Mouse (Mus musculus) embryonic facial prominence, embryonic 15.5 days (tissue): ENCODE measurements around the gene Ccdc13. TPM values are rescaled to one million over a fixed set of nuclear protein-coding genes. Genes with fewer than 3 reads are reported as not detected.
A peak's percentile ranks its signal among the peaks of the same experiment; 100 is the strongest.

Source experiments
- ATAC-seq: fragments of 200-750 bp; cut with Nextera tagmentation; 2 replicates; pipeline ENCODE4 v1.8.0; 2017; ENCODE audit warnings: low read depth, moderate TSS enrichment; ENCODE audit not compliant: insufficient number of reproducible peaks, low FRiP score, low TSS enrichment
- H3K27ac ChIP-seq: fragments of 300-500 bp; sonication (generic); replicated peaks from 2 replicates; pipeline ENCODE4 v1.5.1; 2015; ENCODE audit warnings: mild to moderate bottlenecking, inconsistent platforms
- H3K27me3 ChIP-seq: fragments of 300-500 bp; sonication (generic); 2 replicates; pipeline ENCODE4 v1.6.1; 2015; ENCODE audit warnings: inconsistent platforms
- H3K36me3 ChIP-seq: fragments of 300-500 bp; sonication (generic); 2 replicates; pipeline ENCODE4 v1.6.1; 2015; ENCODE audit warnings: mild to moderate bottlenecking, inconsistent platforms
- H3K4me1 ChIP-seq: fragments of 300-500 bp; sonication (generic); 2 replicates; pipeline ENCODE4 v1.6.1; 2015; ENCODE audit warnings: inconsistent platforms
- H3K4me2 ChIP-seq: fragments of 300-500 bp; sonication (generic); replicated peaks from 2 replicates; pipeline ENCODE4 v1.6.1; 2015; ENCODE audit warnings: mild to moderate bottlenecking, inconsistent platforms
- H3K4me3 ChIP-seq: fragments of 300-500 bp; sonication (generic); replicated peaks from 2 replicates; pipeline ENCODE4 v1.5.1; 2015; ENCODE audit warnings: mild to moderate bottlenecking, inconsistent platforms
- H3K9ac ChIP-seq: fragments of 300-500 bp; sonication (generic); 2 replicates; pipeline ENCODE4 v1.6.1; 2015; ENCODE audit warnings: inconsistent platforms
- H3K9me3 ChIP-seq: fragments of 300-500 bp; sonication (generic); replicated peaks from 2 replicates; pipeline ENCODE4 v1.6.1; 2016; ENCODE audit warnings: inconsistent platforms
- WGBS: fragments of 180-500 bp; shearing (Covaris S2); methylation state at CpG from one replicate; pipeline ENCODE4 v1.1.7; 2015; 5-methylcytosine and 5-hydroxymethylcytosine counted together
- polyA plus RNA-seq: library from polyadenylated mRNA; unstranded; fragments of >200 nt; fragmentation: Nextera tagmentation; extraction: Ambion mirVana; gene quantifications from 2 replicates; pipeline ENCODE4 v1.2.1, GENCODE M21; 2015

The Ccdc13 gene
- polyA plus RNA-seq, 1 experiment from 2014 or later = 3.1 TPM

DNA sequence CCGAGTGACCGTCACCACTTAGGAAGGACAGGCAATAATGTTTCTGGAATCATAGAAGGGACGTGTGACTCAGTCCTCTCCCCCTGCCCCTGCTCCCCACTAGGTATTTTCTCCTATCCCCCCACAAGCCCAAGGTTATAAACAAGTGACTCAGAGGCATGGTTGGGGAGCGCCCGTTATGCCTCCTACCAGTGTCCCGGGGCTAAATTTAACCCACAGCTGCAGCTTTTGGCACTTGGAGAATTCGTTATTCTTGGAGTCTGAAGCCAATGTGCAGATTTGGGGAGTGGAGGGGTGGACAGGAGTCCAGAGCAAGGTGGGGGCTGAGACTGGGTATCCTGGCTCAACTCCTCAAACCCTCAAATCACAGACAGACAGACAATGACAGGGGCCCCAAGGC, 62.8 kb downstream of the Ccdc13 start:
- peaks cover 34% of the 10 kb centered on the region for H3K27me3 ChIP-seq
- no peaks in the 10 kb centered on the region for H3K9me3 ChIP-seq
- peaks cover 11% of the 10 kb centered on the region for H3K4me1 ChIP-seq
- WGBS = 65% methylated on average over 7 of the region's 7 CpGs
- H3K36me3 ChIP-seq = no peaks in the 10 kb centered on the region
- ATAC-seq = no peak
- H3K9ac ChIP-seq = no peak overlapping the region
- H3K4me3 ChIP-seq = no peak overlapping the region
- H3K4me2 ChIP-seq = no peak overlapping the region
- no peak overlapping the region for H3K27ac ChIP-seq

GRCm38 (mm10) chr9:121775951-121776350, 63.3 kb downstream of the Ccdc13 start:
- Histone ChIP-seq H3K9ac (no peak overlapping the region), H3K9me3 (no peaks in the 10 kb centered on the region), H3K4me2 (no peak overlapping the region), H3K27me3 (peaks cover 34% of the 10 kb centered on the region), H3K27ac (no peak overlapping the region), H3K4me3 (no peak overlapping the region), H3K36me3 (no peaks in the 10 kb centered on the region), H3K4me1 (peaks cover 11% of the 10 kb centered on the region)
- 79% methylated on average over 10 of the region's 10 CpGs for WGBS
- no peak for ATAC-seq

DNA sequence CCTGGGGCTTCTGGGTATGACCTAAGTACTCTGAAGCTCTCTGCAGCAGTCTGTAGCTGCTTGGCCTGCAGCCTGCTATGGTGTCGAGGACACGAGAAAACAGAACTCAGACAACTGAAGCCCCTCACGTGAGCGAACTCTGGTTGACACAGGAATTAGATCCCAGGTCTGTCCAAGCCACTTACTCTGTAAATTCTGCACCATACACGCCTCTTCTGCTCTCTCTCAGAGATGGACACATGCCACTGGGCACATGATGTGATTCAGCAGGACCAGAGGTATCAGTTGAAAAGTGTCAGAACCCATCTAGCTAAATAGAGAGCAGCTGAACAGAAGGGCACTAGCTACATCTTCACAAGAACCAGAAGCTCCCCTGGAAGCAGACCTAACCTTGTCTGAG, 66.8 kb downstream of the Ccdc13 start:
- H3K9me3 ChIP-seq = no peaks in the 10 kb centered on the region
- WGBS = 62% methylated on average over 5 of the region's 5 CpGs
- ATAC-seq = no peak

DNA sequence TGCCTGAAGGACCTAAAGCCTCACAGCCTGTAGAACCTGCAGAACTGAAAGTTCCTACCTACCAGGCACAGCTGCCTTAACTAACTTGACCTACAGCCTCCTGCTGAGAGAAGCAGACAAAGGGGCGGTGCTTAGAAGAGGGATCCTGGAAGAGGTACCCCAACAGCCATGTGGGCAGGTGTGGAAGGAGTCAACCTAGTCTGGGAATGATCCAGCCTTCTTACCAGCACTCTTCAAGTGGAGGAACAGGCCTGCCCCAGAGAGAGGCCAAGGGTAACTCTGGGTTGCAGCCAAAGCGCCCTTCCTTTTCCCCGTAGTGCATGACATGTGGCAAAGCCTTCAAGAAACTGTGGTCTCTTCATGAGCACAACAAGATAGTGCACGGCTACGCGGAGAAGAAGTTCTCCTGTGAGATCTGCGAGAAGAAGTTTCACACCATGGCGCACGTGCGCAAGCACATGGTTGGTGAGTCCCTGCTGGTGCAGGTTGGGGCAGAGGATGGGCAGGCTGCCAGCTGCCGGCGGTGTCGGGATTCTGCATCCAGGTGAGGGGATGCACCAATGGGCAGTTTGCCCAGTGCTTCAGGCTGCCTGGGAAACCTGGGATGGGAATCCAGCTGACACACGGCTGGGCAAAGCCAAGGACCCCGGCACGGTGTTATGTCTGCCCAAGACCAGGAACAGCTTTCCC, 74.0 kb downstream of the Ccdc13 start:
- peaks cover 55% of the 10 kb centered on the region for H3K4me1 ChIP-seq
- H3K36me3 ChIP-seq = peaks cover 61% of the 10 kb centered on the region
- no peaks in the 10 kb centered on the region for H3K9me3 ChIP-seq
- 81% methylated on average over 16 of the region's 16 CpGs for WGBS
- 0 out of 2 replicates have a peak overlapping the region, but pooled peaks have one; percentile 22 for H3K27ac ChIP-seq
- ATAC-seq = no peak
- no peak overlapping the region for H3K4me2 ChIP-seq
- H3K27me3 ChIP-seq = no peaks in the 10 kb centered on the region
- H3K9ac ChIP-seq = no peak overlapping the region
- no peak overlapping the region for H3K4me3 ChIP-seq

More for the DNA sequence above, 66.8 kb downstream of the Ccdc13 start:
- Histone ChIP-seq H3K9ac (no peak overlapping the region), H3K4me3 (no peak overlapping the region), H3K4me1 (peaks cover 13% of the 10 kb centered on the region), H3K36me3 (peaks cover 9% of the 10 kb centered on the region), H3K27me3 (peaks cover 13% of the 10 kb centered on the region), H3K27ac (no peak overlapping the region), H3K4me2 (no peak overlapping the region)

DNA sequence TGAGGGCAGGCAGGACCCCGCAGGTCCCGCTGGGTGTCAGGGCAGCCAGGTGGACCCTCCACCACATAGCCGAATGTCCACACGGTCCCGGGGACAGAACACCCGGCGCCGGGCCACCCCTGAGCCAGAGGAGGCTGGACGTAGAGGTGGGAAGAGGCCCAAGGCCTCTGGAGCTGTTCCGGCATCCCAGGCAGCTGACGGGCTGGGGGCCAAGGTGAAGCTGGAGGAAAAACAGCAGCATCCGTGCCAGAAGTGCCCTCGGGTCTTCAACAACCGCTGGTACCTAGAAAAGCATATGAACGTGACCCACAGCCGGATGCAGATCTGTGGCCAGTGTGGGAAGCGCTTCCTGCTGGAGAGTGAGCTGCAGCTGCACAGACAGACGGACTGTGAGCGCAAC, 75.5 kb downstream of the Ccdc13 start:
- peaks cover 58% of the 10 kb centered on the region for H3K4me1 ChIP-seq
- H3K27ac ChIP-seq = no peak overlapping the region
- no peak for ATAC-seq
- H3K27me3 ChIP-seq = no peaks in the 10 kb centered on the region
- no peak overlapping the region for H3K9ac ChIP-seq
- H3K4me3 ChIP-seq = no peak overlapping the region
- H3K9me3 ChIP-seq = no peaks in the 10 kb centered on the region
- H3K36me3 ChIP-seq = peaks cover 61% of the 10 kb centered on the region
- WGBS = 86% methylated on average over 19 of the region's 19 CpGs
- no peak overlapping the region for H3K4me2 ChIP-seq

GRCm38 (mm10) chr9:121762761-121763160, 76.5 kb downstream of the Ccdc13 start:
- no peak overlapping the region for H3K4me2 ChIP-seq
- no peaks in the 10 kb centered on the region for H3K27me3 ChIP-seq
- H3K9ac ChIP-seq = no peak overlapping the region
- no peak for ATAC-seq
- peaks cover 62% of the 10 kb centered on the region for H3K4me1 ChIP-seq
- peaks cover 55% of the 10 kb centered on the region for H3K36me3 ChIP-seq
- H3K27ac ChIP-seq = no peak overlapping the region
- H3K4me3 ChIP-seq = no peak overlapping the region
- no peaks in the 10 kb centered on the region for H3K9me3 ChIP-seq
- WGBS = 88% methylated on average over 25 of the region's 25 CpGs

DNA sequence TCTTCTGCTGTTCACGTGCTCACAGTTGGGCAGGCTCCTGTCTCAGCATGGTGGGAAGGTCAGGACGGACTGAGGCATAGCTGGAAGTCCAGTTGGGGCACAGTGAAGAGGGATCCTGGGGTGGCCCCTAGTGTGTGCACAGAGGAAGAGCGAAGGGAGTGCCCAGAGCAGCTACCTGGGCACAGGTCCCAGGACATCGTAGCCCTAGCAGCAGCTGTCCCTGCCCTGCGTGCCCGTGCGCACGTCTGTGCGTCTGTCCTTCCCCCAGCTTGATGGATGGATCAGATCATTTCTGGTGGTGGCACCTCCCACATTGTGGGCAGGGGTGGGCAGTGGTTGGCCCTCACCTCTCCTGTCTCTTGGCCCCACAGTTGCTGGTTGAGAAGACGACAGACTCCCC, 77.0 kb downstream of the Ccdc13 start:
- no peaks in the 10 kb centered on the region for H3K27me3 ChIP-seq
- ATAC-seq = no peak
- no peak overlapping the region for H3K9ac ChIP-seq
- no peak overlapping the region for H3K4me3 ChIP-seq
- H3K4me2 ChIP-seq = no peak overlapping the region
- peaks cover 62% of the 10 kb centered on the region for H3K4me1 ChIP-seq
- no peaks in the 10 kb centered on the region for H3K9me3 ChIP-seq
- peaks cover 50% of the 10 kb centered on the region for H3K36me3 ChIP-seq
- H3K27ac ChIP-seq = no peak overlapping the region
- WGBS = 85% methylated on average over 10 of the region's 10 CpGs

- H3K36me3 ChIP-seq = peaks cover 46% of the 10 kb centered on the region
- H3K4me1 ChIP-seq = peaks cover 66% of the 10 kb centered on the region
- H3K4me3 ChIP-seq = peak overlapping the region; percentile 74
- H3K27ac ChIP-seq = no peak overlapping the region
- H3K27me3 ChIP-seq = no peaks in the 10 kb centered on the region
- H3K4me2 ChIP-seq = 0 out of 2 replicates have a peak overlapping the region, but pooled peaks have one; percentile 85
- WGBS = 51% methylated on average over 8 of the region's 8 CpGs
- ATAC-seq = no peak
- no peaks in the 10 kb centered on the region for H3K9me3 ChIP-seq
- H3K9ac ChIP-seq = no peak overlapping the region
Observed at GRCm38 (mm10) chr9:121761787-121762186, 77.5 kb downstream of the Ccdc13 start.

DNA sequence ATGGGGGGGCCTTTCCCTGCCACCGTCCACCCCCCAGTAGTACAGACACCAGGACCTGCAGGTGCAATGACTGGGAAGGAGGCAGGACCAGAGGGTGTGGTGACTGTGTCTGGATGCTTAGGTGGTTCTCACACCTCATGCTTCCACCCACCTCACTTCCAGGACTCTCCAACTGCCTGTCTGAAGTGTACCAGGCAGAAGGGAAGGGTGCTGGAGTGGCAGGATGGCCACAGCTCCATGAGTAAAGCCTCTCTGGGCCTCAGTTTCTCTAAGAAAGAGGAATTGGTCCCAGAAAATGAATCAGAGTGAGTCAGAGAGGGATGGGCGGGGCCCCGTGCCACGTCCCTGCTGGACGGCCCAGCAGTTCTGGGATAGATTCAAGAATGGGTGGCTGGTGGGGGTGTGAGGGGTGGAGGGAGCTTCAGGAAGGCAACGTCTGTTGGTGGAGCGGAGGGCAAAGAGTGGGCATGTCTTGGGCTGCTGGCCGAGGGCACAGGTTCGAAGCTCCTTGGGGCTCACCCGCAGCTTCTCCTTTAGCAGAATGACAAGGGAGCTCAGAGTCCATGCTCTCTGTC, 78.1 kb downstream of the Ccdc13 start:
- ATAC-seq = no peak
- WGBS = 52% methylated on average over 10 of the region's 10 CpGs
- Histone ChIP-seq H3K36me3 (peaks cover 42% of the 10 kb centered on the region), H3K9me3 (no peaks in the 10 kb centered on the region), H3K27me3 (no peaks in the 10 kb centered on the region), H3K4me2 (peak overlapping the region; percentile 85), H3K27ac (peak overlapping the region; percentile 92), H3K4me1 (peaks cover 68% of the 10 kb centered on the region), H3K9ac (peak overlapping the region; percentile 67; the same call in 1 of the 2 replicates), H3K4me3 (peak overlapping the region; percentile 74)

DNA sequence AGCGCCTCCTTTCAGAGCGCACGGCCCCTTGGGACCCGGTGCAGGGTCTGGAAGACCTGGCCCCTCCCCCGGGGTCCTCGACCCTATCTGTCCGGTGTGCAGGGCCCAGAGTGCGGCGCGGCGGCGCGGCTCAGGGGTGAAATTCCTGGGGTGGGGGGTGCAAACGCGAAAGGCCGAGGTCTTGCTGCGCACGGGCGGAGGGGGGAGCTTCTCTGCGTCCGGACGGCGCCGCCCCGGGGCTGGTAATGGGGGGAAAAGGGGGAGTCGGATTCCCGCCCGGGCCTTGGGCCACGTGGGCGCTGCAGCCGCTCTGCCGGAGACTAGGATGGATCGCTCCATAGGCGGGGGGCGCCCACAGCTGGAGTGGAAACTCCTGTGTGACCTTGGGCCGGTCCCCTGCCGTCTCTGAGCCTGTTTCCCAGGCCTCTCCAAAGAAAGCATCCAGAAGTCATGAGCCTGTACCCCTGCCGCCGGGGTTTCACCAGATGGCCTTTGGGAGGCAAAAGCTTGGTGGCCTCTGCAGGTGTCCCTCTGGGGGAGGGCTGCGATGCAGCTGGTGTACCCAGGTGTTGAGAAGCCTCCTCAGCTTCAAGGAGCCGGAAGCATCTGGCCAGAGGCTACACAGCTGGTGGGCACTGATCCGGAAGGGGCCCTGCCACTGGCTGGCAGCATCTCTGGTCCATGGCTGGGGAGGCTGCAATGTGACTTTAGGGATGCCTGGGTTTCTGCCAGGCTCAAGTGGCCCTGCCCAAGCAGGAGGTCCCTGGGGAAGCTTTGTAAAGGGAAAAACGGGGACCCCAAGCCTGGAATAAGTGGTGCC, 78.8 kb downstream of the Ccdc13 start:
- Histone ChIP-seq H3K4me3 (peak overlapping the region; percentile 74), H3K27me3 (no peaks in the 10 kb centered on the region), H3K9me3 (no peaks in the 10 kb centered on the region), H3K9ac (peak overlapping the region; percentile 67), H3K27ac (peak overlapping the region; percentile 92), H3K4me2 (peak overlapping the region; percentile 85), H3K4me1 (peaks cover 66% of the 10 kb centered on the region), H3K36me3 (peaks cover 42% of the 10 kb centered on the region)
- peak; percentile 60 for ATAC-seq
- WGBS = 1% methylated on average over 43 of the region's 43 CpGs
